Mouse (Mus musculus): Measurements from ENCODE around the gene Cbln3. TPM values are rescaled to one million over a fixed set of nuclear protein-coding genes. Genes with fewer than 3 reads are reported as not detected.

Cbln3 gene
- polyA plus RNA-seq, 1 experiment from 2014 or later: 0.14 TPM

- Histone ChIP-seq H3K36me3 (ENCODE audit: control insufficient read depth, insufficient read depth) (peaks cover 23% of the 10 kb centered on the region), H3K9ac (replicated peaks; ENCODE audit: low read depth, low read length) (no peak overlapping the region)
- no peak for ATAC-seq
Observed at GRCm38 (mm10) chr14:55872551-55872950, 11.6 kb downstream of the Cbln3 start.

GRCm38 (mm10) chr14:55872039-55872438, 12.2 kb downstream of the Cbln3 start:
- peaks cover 23% of the 10 kb centered on the region for H3K36me3 ChIP-seq (ENCODE audit: control insufficient read depth, insufficient read depth)
- 92% methylated on average over 12 of the region's 12 CpGs for WGBS
- no peaks in the 10 kb centered on the region for H3K27me3 ChIP-seq (replicated peaks; ENCODE audit: control insufficient read depth, insufficient read depth, low read length)
- peaks cover 12% of the 10 kb centered on the region for H3K4me1 ChIP-seq (replicated peaks; ENCODE audit: control insufficient read depth, insufficient read depth, low read length)
- no peak overlapping the region for H3K4me2 ChIP-seq (ENCODE audit: low read length)
- H3K4me3 ChIP-seq (replicated peaks; ENCODE audit: low read length): no peak overlapping the region
- no peak for ATAC-seq
- H3K9me3 ChIP-seq (ENCODE audit: control insufficient read depth, low read length): no peaks in the 10 kb centered on the region
- H3K9ac ChIP-seq (replicated peaks; ENCODE audit: low read depth, low read length): no peak overlapping the region
- H3K27ac ChIP-seq (ENCODE audit: low read length): no peak overlapping the region

More at GRCm38 (mm10) chr14:55872551-55872950, 11.6 kb downstream of the Cbln3 start:
- Histone ChIP-seq H3K4me2 (ENCODE audit: low read length) (no peak overlapping the region), H3K9me3 (ENCODE audit: control insufficient read depth, low read length) (no peaks in the 10 kb centered on the region), H3K4me1 (replicated peaks; ENCODE audit: control insufficient read depth, insufficient read depth, low read length) (peaks cover 12% of the 10 kb centered on the region), H3K4me3 (replicated peaks; ENCODE audit: low read length) (no peak overlapping the region), H3K27me3 (replicated peaks; ENCODE audit: control insufficient read depth, insufficient read depth, low read length) (no peaks in the 10 kb centered on the region), H3K27ac (ENCODE audit: low read length) (no peak overlapping the region)
- WGBS: 91% methylated on average over 17 of the region's 17 CpGs

- Histone ChIP-seq H3K27ac (ENCODE audit: low read length) (no peak overlapping the region), H3K4me3 (replicated peaks; ENCODE audit: low read length) (no peak overlapping the region), H3K9me3 (ENCODE audit: control insufficient read depth, low read length) (no peaks in the 10 kb centered on the region), H3K4me1 (replicated peaks; ENCODE audit: control insufficient read depth, insufficient read depth, low read length) (peaks cover 12% of the 10 kb centered on the region), H3K36me3 (ENCODE audit: control insufficient read depth, insufficient read depth) (peaks cover 29% of the 10 kb centered on the region), H3K27me3 (replicated peaks; ENCODE audit: control insufficient read depth, insufficient read depth, low read length) (no peaks in the 10 kb centered on the region), H3K9ac (replicated peaks; ENCODE audit: low read depth, low read length) (no peak overlapping the region), H3K4me2 (ENCODE audit: low read length) (no peak overlapping the region)
- no peak for ATAC-seq
- WGBS: 97% methylated on average over 6 of the region's 6 CpGs
Observed at GRCm38 (mm10) chr14:55869538-55869937, 14.7 kb downstream of the Cbln3 start.

- Histone ChIP-seq H3K9me3 (ENCODE audit: control insufficient read depth, low read length) (no peaks in the 10 kb centered on the region), H3K4me3 (replicated peaks; ENCODE audit: low read length) (no peak overlapping the region), H3K4me1 (replicated peaks; ENCODE audit: control insufficient read depth, insufficient read depth, low read length) (peaks cover 5% of the 10 kb centered on the region), H3K4me2 (ENCODE audit: low read length) (no peak overlapping the region), H3K9ac (replicated peaks; ENCODE audit: low read depth, low read length) (no peak overlapping the region), H3K36me3 (ENCODE audit: control insufficient read depth, insufficient read depth) (peaks cover 29% of the 10 kb centered on the region), H3K27me3 (replicated peaks; ENCODE audit: control insufficient read depth, insufficient read depth, low read length) (no peaks in the 10 kb centered on the region), H3K27ac (ENCODE audit: low read length) (no peak overlapping the region)
- ATAC-seq: no peak
- 92% methylated on average over 14 of the region's 14 CpGs for WGBS
Observed at GRCm38 (mm10) chr14:55868230-55869026, 15.8 kb downstream of the Cbln3 start.

- Histone ChIP-seq H3K27me3 (replicated peaks; ENCODE audit: control insufficient read depth, insufficient read depth, low read length) (no peaks in the 10 kb centered on the region), H3K27ac (ENCODE audit: low read length) (no peak overlapping the region), H3K4me1 (replicated peaks; ENCODE audit: control insufficient read depth, insufficient read depth, low read length) (peaks cover 2% of the 10 kb centered on the region; the same call in 1 of the 2 replicates), H3K9me3 (ENCODE audit: control insufficient read depth, low read length) (no peaks in the 10 kb centered on the region), H3K9ac (replicated peaks; ENCODE audit: low read depth, low read length) (no peak overlapping the region), H3K36me3 (ENCODE audit: control insufficient read depth, insufficient read depth) (peaks cover 29% of the 10 kb centered on the region), H3K4me3 (replicated peaks; ENCODE audit: low read length) (no peak overlapping the region), H3K4me2 (ENCODE audit: low read length) (no peak overlapping the region)
- WGBS: 34% methylated on average over 4 of the region's 4 CpGs
- no peak for ATAC-seq
Observed at GRCm38 (mm10) chr14:55866962-55867361, 17.2 kb downstream of the Cbln3 start.

- 21% methylated on average over 7 of the region's 7 CpGs for WGBS
- H3K9me3 ChIP-seq (ENCODE audit: control insufficient read depth, low read length): no peaks in the 10 kb centered on the region
Observed at GRCm38 (mm10) chr14:55863773-55864172, 20.4 kb downstream of the Cbln3 start.

GRCm38 (mm10) chr14:55862970-55863369, 21.2 kb downstream of the Cbln3 start:
- Histone ChIP-seq H3K27ac (ENCODE audit: low read length) (no peak overlapping the region), H3K27me3 (replicated peaks; ENCODE audit: control insufficient read depth, insufficient read depth, low read length) (no peaks in the 10 kb centered on the region), H3K4me3 (replicated peaks; ENCODE audit: low read length) (no peak overlapping the region), H3K4me2 (ENCODE audit: low read length) (no peak overlapping the region), H3K9me3 (ENCODE audit: control insufficient read depth, low read length) (no peaks in the 10 kb centered on the region), H3K4me1 (replicated peaks; ENCODE audit: control insufficient read depth, insufficient read depth, low read length) (peaks cover 12% of the 10 kb centered on the region), H3K9ac (replicated peaks; ENCODE audit: low read depth, low read length) (no peak overlapping the region), H3K36me3 (ENCODE audit: control insufficient read depth, insufficient read depth) (peaks cover 5% of the 10 kb centered on the region; the same call in 1 of the 2 replicates)
- no peak for ATAC-seq
- WGBS: 97% methylated on average over 10 of the region's 10 CpGs

More at GRCm38 (mm10) chr14:55863773-55864172, 20.4 kb downstream of the Cbln3 start:
- Histone ChIP-seq H3K4me2 (ENCODE audit: low read length) (no peak overlapping the region), H3K36me3 (ENCODE audit: control insufficient read depth, insufficient read depth) (peaks cover 10% of the 10 kb centered on the region), H3K9ac (replicated peaks; ENCODE audit: low read depth, low read length) (no peak overlapping the region), H3K4me3 (replicated peaks; ENCODE audit: low read length) (no peak overlapping the region), H3K27ac (ENCODE audit: low read length) (no peak overlapping the region), H3K4me1 (replicated peaks; ENCODE audit: control insufficient read depth, insufficient read depth, low read length) (peaks cover 7% of the 10 kb centered on the region; the same call in 1 of the 2 replicates), H3K27me3 (replicated peaks; ENCODE audit: control insufficient read depth, insufficient read depth, low read length) (no peaks in the 10 kb centered on the region)
- peak; percentile 44; the same call in 1 of the 2 replicates for ATAC-seq

GRCm38 (mm10) chr14:55862186-55862585, 22.0 kb downstream of the Cbln3 start:
- WGBS: 70% methylated on average over 6 of the region's 6 CpGs
- Histone ChIP-seq H3K4me3 (replicated peaks; ENCODE audit: low read length) (no peak overlapping the region), H3K9me3 (ENCODE audit: control insufficient read depth, low read length) (no peaks in the 10 kb centered on the region), H3K27me3 (replicated peaks; ENCODE audit: control insufficient read depth, insufficient read depth, low read length) (no peaks in the 10 kb centered on the region), H3K9ac (replicated peaks; ENCODE audit: low read depth, low read length) (no peak overlapping the region), H3K4me1 (replicated peaks; ENCODE audit: control insufficient read depth, insufficient read depth, low read length) (peaks cover 20% of the 10 kb centered on the region), H3K27ac (ENCODE audit: low read length) (no peak overlapping the region), H3K36me3 (ENCODE audit: control insufficient read depth, insufficient read depth) (peaks cover 5% of the 10 kb centered on the region; the same call in 1 of the 2 replicates), H3K4me2 (ENCODE audit: low read length) (no peak overlapping the region)
- no peak for ATAC-seq

- no peak for ATAC-seq
- no peaks in the 10 kb centered on the region; the same call in 1 of the 2 replicates for H3K36me3 ChIP-seq (ENCODE audit: control insufficient read depth, insufficient read depth)
- no peak overlapping the region for H3K4me2 ChIP-seq (ENCODE audit: low read length)
- H3K9ac ChIP-seq (replicated peaks; ENCODE audit: low read depth, low read length): no peak overlapping the region
- peaks cover 48% of the 10 kb centered on the region for H3K4me1 ChIP-seq (replicated peaks; ENCODE audit: control insufficient read depth, insufficient read depth, low read length)
- 77% methylated on average over 4 of the region's 4 CpGs for WGBS
- H3K27me3 ChIP-seq (replicated peaks; ENCODE audit: control insufficient read depth, insufficient read depth, low read length): no peaks in the 10 kb centered on the region
- H3K27ac ChIP-seq (ENCODE audit: low read length): no peak overlapping the region
- no peak overlapping the region for H3K4me3 ChIP-seq (replicated peaks; ENCODE audit: low read length)
- H3K9me3 ChIP-seq (ENCODE audit: control insufficient read depth, low read length): no peaks in the 10 kb centered on the region
Observed at GRCm38 (mm10) chr14:55857588-55857987, 26.6 kb downstream of the Cbln3 start.

Measured in forebrain, embryonic 16.5 days (tissue).